Mouse (Mus musculus) brain, embryonic 14.5 days (tissue): ENCODE measurements around the gene Lasp1.

Experiments used
- CTCF ChIP-seq: fragments of 200-500 bp; IDR thresholded peaks from 2 replicates; pipeline ENCODE4 v1.5.1; 2012; ENCODE audit warnings: inconsistent platforms, mild to moderate bottlenecking, moderate library complexity, borderline replicate concordance; ENCODE audit not compliant: insufficient read depth, insufficient read length; ENCODE audit errors: extremely low read depth
- POLR2A ChIP-seq: fragments of 200-500 bp; IDR thresholded peaks from 2 replicates; pipeline ENCODE4 v1.6.1; 2012; ENCODE audit warnings: mild to moderate bottlenecking, inconsistent platforms, borderline replicate concordance; ENCODE audit not compliant: poor library complexity, insufficient read depth, insufficient read length, severe bottlenecking; ENCODE audit errors: extremely low read depth

DNA sequence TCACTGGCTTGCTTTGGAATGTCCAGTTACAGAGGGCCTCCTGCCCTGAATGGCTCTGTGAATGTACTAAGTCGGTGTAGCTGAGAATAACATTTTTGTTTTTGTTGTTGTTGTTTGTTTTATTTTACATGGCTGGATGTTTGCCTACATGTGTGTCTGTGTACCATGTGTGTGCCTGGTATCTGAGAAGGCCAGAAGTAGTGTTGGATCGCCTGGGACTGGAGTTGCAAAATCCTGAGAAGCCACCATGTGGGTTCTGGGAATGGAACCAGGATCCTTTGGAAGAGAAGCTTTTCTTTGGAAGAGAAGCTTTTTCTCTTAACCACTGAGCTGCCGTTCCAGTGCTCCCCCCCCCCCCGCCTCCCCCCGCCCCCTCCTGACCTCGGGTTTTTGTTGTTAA is 3.7 kb downstream of the Lasp1 start:
- TF ChIP-seq CTCF (no peak), POLR2A (no peak)
